9 mouse cellular contexts compared by ENCODE assay signal in genomic region chr1:61298779-61299178, GRCm38 (mm10).
DNase-seq lines count a peak whose midpoint lies in the region; ATAC-seq and TF ChIP-seq lines count a peak whose summit lies in the region.
"Had no signal": no experiment of that assay in that cellular context is flagged by ENCODE, and none has a peak within 500 bp of the region (broad histone marks: within the 10 kb centered on the region; RNA-seq: fewer than 3 reads in every experiment).

No protein-coding gene starts in this region.

- H3K4me3 ChIP-seq in forebrain, embryonic 12.5 days (replicated peaks) = no peak overlapping the region
- H3K4me3 ChIP-seq in forebrain, embryonic 11.5 days (ENCODE audit: low read depth, low read length) = no peak overlapping the region
- H3K4me3 ChIP-seq in midbrain, embryonic 14.5 days (replicated peaks; ENCODE audit: low read depth, low read length) = no peak overlapping the region
- no peak overlapping the region for H3K4me3 ChIP-seq in midbrain, postnatal 0 days (ENCODE audit: low read depth, low read length)
- no peak overlapping the region for H3K4me3 ChIP-seq in limb, embryonic 11.5 days (ENCODE audit: low read depth, low read length)

- 28% methylated on average over 6 of the region's 6 CpGs for WGBS in forebrain, embryonic 12.5 days
- WGBS in forebrain, embryonic 11.5 days = 25% methylated on average over 6 of the region's 6 CpGs
- 13% methylated on average over 6 of the region's 6 CpGs for WGBS in midbrain, embryonic 14.5 days
- 38% methylated on average over 6 of the region's 6 CpGs for WGBS in midbrain, postnatal 0 days
- 60% methylated on average over 6 of the region's 6 CpGs for WGBS in limb, embryonic 11.5 days

- DNase-seq in forebrain, embryonic 11.5 days (ENCODE audit: low spot score) = no peak
- DNase-seq in midbrain, embryonic 14.5 days = peak; percentile 63
- no peak for DNase-seq in midbrain, postnatal 0 days (ENCODE audit: low spot score)
- DNase-seq in limb, embryonic 11.5 days (ENCODE audit: low spot score) = no peak
- DNase-seq in retina, postnatal 7 days (ENCODE audit: low read depth, low spot score) = peak; percentile 43
- no peak for DNase-seq in kidney, adult 9 months

- H3K27me3 ChIP-seq in forebrain, embryonic 12.5 days = peaks cover 56% of the 10 kb centered on the region
- H3K27me3 ChIP-seq in forebrain, embryonic 11.5 days (ENCODE audit: control insufficient read depth, insufficient read depth, low read length) = peaks cover 25% of the 10 kb centered on the region
- H3K27me3 ChIP-seq in midbrain, embryonic 14.5 days (ENCODE audit: control insufficient read depth, insufficient read depth, low read length) = no peaks in the 10 kb centered on the region
- no peaks in the 10 kb centered on the region; the same call in 1 of the 2 replicates for H3K27me3 ChIP-seq in midbrain, postnatal 0 days (ENCODE audit: insufficient read depth, low read length)
- H3K27me3 ChIP-seq in limb, embryonic 11.5 days (ENCODE audit: control insufficient read depth, insufficient read depth, low read length) = no peaks in the 10 kb centered on the region

- H3K4me1 ChIP-seq in forebrain, embryonic 12.5 days = peaks cover 59% of the 10 kb centered on the region
- peaks cover 18% of the 10 kb centered on the region for H3K4me1 ChIP-seq in forebrain, embryonic 11.5 days (replicated peaks; ENCODE audit: control insufficient read depth, insufficient read depth, low read length)
- H3K4me1 ChIP-seq in midbrain, embryonic 14.5 days (ENCODE audit: control insufficient read depth, insufficient read depth, low read length) = peaks cover 51% of the 10 kb centered on the region
- peaks cover 3% of the 10 kb centered on the region; the same call in 1 of the 2 replicates for H3K4me1 ChIP-seq in midbrain, postnatal 0 days (ENCODE audit: insufficient read depth, low read length)
- peaks cover 41% of the 10 kb centered on the region for H3K4me1 ChIP-seq in limb, embryonic 11.5 days (ENCODE audit: control insufficient read depth, insufficient read depth, low read length)

- no peaks in the 10 kb centered on the region for H3K36me3 ChIP-seq in forebrain, embryonic 12.5 days (replicated peaks)
- no peaks in the 10 kb centered on the region for H3K36me3 ChIP-seq in forebrain, embryonic 11.5 days (ENCODE audit: control insufficient read depth, insufficient read depth, low read length)
- no peaks in the 10 kb centered on the region for H3K36me3 ChIP-seq in midbrain, embryonic 14.5 days (ENCODE audit: control insufficient read depth, insufficient read depth, low read length)
- no peaks in the 10 kb centered on the region for H3K36me3 ChIP-seq in midbrain, postnatal 0 days (ENCODE audit: insufficient read depth, low read length)
- H3K36me3 ChIP-seq in limb, embryonic 11.5 days (ENCODE audit: control insufficient read depth, insufficient read depth, low read length) = no peaks in the 10 kb centered on the region

- no peak overlapping the region for H3K9ac ChIP-seq in forebrain, embryonic 12.5 days
- H3K9ac ChIP-seq in forebrain, embryonic 11.5 days (ENCODE audit: low read length) = no peak overlapping the region
- no peak overlapping the region for H3K9ac ChIP-seq in midbrain, embryonic 14.5 days (replicated peaks; ENCODE audit: low read length)
- H3K9ac ChIP-seq in midbrain, postnatal 0 days (replicated peaks; ENCODE audit: low read length, poor library complexity, severe bottlenecking) = no peak overlapping the region
- H3K9ac ChIP-seq in limb, embryonic 11.5 days (ENCODE audit: low read length) = no peak overlapping the region

- peak overlapping the region; percentile 3; the same call in 1 of the 2 replicates for H3K27ac ChIP-seq in forebrain, embryonic 12.5 days
- H3K27ac ChIP-seq in forebrain, embryonic 11.5 days (ENCODE audit: low read depth, low read length) = no peak overlapping the region
- peak overlapping the region; percentile 21; the same call in 1 of the 2 replicates for H3K27ac ChIP-seq in midbrain, embryonic 14.5 days (replicated peaks; ENCODE audit: low read depth, low read length)
- H3K27ac ChIP-seq in midbrain, postnatal 0 days (ENCODE audit: low read depth, low read length) = no peak overlapping the region
- H3K27ac ChIP-seq in limb, embryonic 11.5 days (replicated peaks; ENCODE audit: low read depth, low read length) = peak overlapping the region; percentile 74

- TF ChIP-seq CTCF in midbrain, postnatal 0 days (IDR thresholded peaks at IDR 0.05) = no peak

- no peaks in the 10 kb centered on the region for H3K9me3 ChIP-seq in forebrain, embryonic 12.5 days
- no peaks in the 10 kb centered on the region for H3K9me3 ChIP-seq in forebrain, embryonic 11.5 days (ENCODE audit: control insufficient read depth, low read length)
- no peaks in the 10 kb centered on the region for H3K9me3 ChIP-seq in midbrain, embryonic 14.5 days (ENCODE audit: control insufficient read depth, low read length)
- H3K9me3 ChIP-seq in midbrain, postnatal 0 days (ENCODE audit: low read length) = no peaks in the 10 kb centered on the region
- no peaks in the 10 kb centered on the region for H3K9me3 ChIP-seq in limb, embryonic 11.5 days (ENCODE audit: control insufficient read depth, low read length)

- no peak for ATAC-seq in forebrain, embryonic 12.5 days (ENCODE audit: low FRiP score)
- ATAC-seq in forebrain, embryonic 11.5 days (replicated peaks; ENCODE audit: low FRiP score) = no peak
- ATAC-seq in midbrain, embryonic 14.5 days (ENCODE audit: low FRiP score, low TSS enrichment) = peak; percentile 53; the same call in 1 of the 2 replicates
- ATAC-seq in midbrain, postnatal 0 days (ENCODE audit: low FRiP score) = no peak
- no peak for ATAC-seq in limb, embryonic 11.5 days (ENCODE audit: insufficient number of reproducible peaks, low FRiP score, low TSS enrichment, low read depth)
- ATAC-seq in frontal cortex, adult (ENCODE audit: low TSS enrichment) = no peak

- H3K4me2 ChIP-seq in forebrain, embryonic 12.5 days = no peak overlapping the region
- H3K4me2 ChIP-seq in forebrain, embryonic 11.5 days (ENCODE audit: low read depth, low read length, severe bottlenecking) = no peak overlapping the region
- no peak overlapping the region for H3K4me2 ChIP-seq in midbrain, embryonic 14.5 days (ENCODE audit: low read length)
- no peak overlapping the region for H3K4me2 ChIP-seq in midbrain, postnatal 0 days (ENCODE audit: low read depth, low read length, poor library complexity, severe bottlenecking)
- no peak overlapping the region for H3K4me2 ChIP-seq in limb, embryonic 11.5 days (ENCODE audit: low read depth, severe bottlenecking)
- H3K4me2 ChIP-seq: heart, embryonic 11.5 days had no signal

Comparison
In these comparisons a context has a peak if more than half of its experiments do, and no peak if none do; other contexts are left out.
1. H3K27ac ChIP-seq: peak in forebrain, embryonic 12.5 days (single experiment), midbrain, embryonic 14.5 days (single experiment) and limb, embryonic 11.5 days (single experiment); none in forebrain, embryonic 11.5 days (single experiment) and midbrain, postnatal 0 days (single experiment).
2. DNase-seq: peak in midbrain, embryonic 14.5 days (single experiment) and retina, postnatal 7 days (single experiment); none in forebrain, embryonic 11.5 days (single experiment), midbrain, postnatal 0 days (single experiment), limb, embryonic 11.5 days (single experiment) and kidney, adult 9 months (single experiment).